Mouse (Mus musculus): Measurements from ENCODE around the gene Pcdh19. TPM values are rescaled to one million over a fixed set of nuclear protein-coding genes. Genes with fewer than 3 reads are reported as not detected.

Gene Pcdh19
- total RNA-seq, 2 experiments from 2014 or later = 2.8 to 3.5 TPM

Other genes with a start within 250 kb of the Pcdh19 start
- 10 to 100 TPM; 19.8 to 20.7 TPM for gene Tnmd, start 162.0 kb upstream of the Pcdh19 start, total RNA-seq (2021)
- gene Tspan6, start 209.4 kb upstream of the Pcdh19 start, total RNA-seq (2021) = 1 to 10 TPM; 2.5 to 4.3 TPM
- 1 to 10 TPM; 2.7 to 3.5 TPM for gene Srpx2, start 219.4 kb upstream of the Pcdh19 start, total RNA-seq (2021)

Measured in gastrocnemius, postnatal 36 days (tissue).